Mouse (Mus musculus): ENCODE measurements around the gene Pias1. TPM values are rescaled to one million over a fixed set of nuclear protein-coding genes. Genes with fewer than 3 reads are reported as not detected.

Gene Pias1
- polyA plus RNA-seq, 1 experiment from 2014 or later: 55.6 TPM

GRCm38 (mm10) chr9:62934700-62935400 lies 52.9 kb downstream of the Pias1 start:
- WGBS: 64% methylated on average over 2 of the region's 2 CpGs
- Histone ChIP-seq H3K4me2 (no peak overlapping the region), H3K9ac (no peak overlapping the region)

GRCm38 (mm10) chr9:62932575-62933339 lies 55.0 kb downstream of the Pias1 start:
- Histone ChIP-seq H3K27me3 (no peaks in the 10 kb centered on the region), H3K36me3 (0 out of 2 replicates have a peak, but pooled peaks cover 3% of the 10 kb centered on the region), H3K4me1 (no peaks in the 10 kb centered on the region), H3K9ac (no peak overlapping the region), H3K27ac (no peak overlapping the region), H3K9me3 (no peaks in the 10 kb centered on the region), H3K4me2 (no peak overlapping the region), H3K4me3 (no peak overlapping the region)
- 84% methylated on average over 4 of the region's 4 CpGs for WGBS
- ATAC-seq (ENCODE audit: insufficient number of reproducible peaks, low FRiP score, low TSS enrichment, low read depth): no peak

More at GRCm38 (mm10) chr9:62934700-62935400, 52.9 kb downstream of the Pias1 start:
- no peak for ATAC-seq (ENCODE audit: insufficient number of reproducible peaks, low FRiP score, low TSS enrichment, low read depth)
- no peaks in the 10 kb centered on the region for H3K4me1 ChIP-seq
- no peak overlapping the region for H3K27ac ChIP-seq
- H3K4me3 ChIP-seq: no peak overlapping the region
- H3K27me3 ChIP-seq: no peaks in the 10 kb centered on the region
- no peaks in the 10 kb centered on the region for H3K9me3 ChIP-seq
- H3K36me3 ChIP-seq: no peaks in the 10 kb centered on the region

GRCm38 (mm10) chr9:62924886-62925610 lies 62.7 kb downstream of the Pias1 start:
- Histone ChIP-seq H3K27me3 (no peaks in the 10 kb centered on the region), H3K4me3 (no peak overlapping the region), H3K4me1 (no peaks in the 10 kb centered on the region), H3K4me2 (no peak overlapping the region), H3K36me3 (peaks cover 10% of the 10 kb centered on the region), H3K9me3 (no peaks in the 10 kb centered on the region), H3K27ac (no peak overlapping the region), H3K9ac (no peak overlapping the region)
- WGBS: 74% methylated on average over 2 of the region's 2 CpGs
- ATAC-seq (ENCODE audit: insufficient number of reproducible peaks, low FRiP score, low TSS enrichment, low read depth): no peak

- no peaks in the 10 kb centered on the region for H3K9me3 ChIP-seq
- no peak for ATAC-seq (ENCODE audit: insufficient number of reproducible peaks, low FRiP score, low TSS enrichment, low read depth)
- WGBS: 68% methylated on average over 2 of the region's 2 CpGs
- H3K9ac ChIP-seq: no peak overlapping the region
- H3K4me1 ChIP-seq: no peaks in the 10 kb centered on the region
- H3K4me2 ChIP-seq: no peak overlapping the region
- no peak overlapping the region for H3K27ac ChIP-seq
- H3K36me3 ChIP-seq: peaks cover 29% of the 10 kb centered on the region
- no peak overlapping the region for H3K4me3 ChIP-seq
- H3K27me3 ChIP-seq: no peaks in the 10 kb centered on the region
Observed at GRCm38 (mm10) chr9:62920877-62921276, 66.8 kb downstream of the Pias1 start.

GRCm38 (mm10) chr9:62917059-62917458 lies 70.7 kb downstream of the Pias1 start:
- Histone ChIP-seq H3K27ac (no peak overlapping the region), H3K4me1 (no peaks in the 10 kb centered on the region), H3K9ac (no peak overlapping the region), H3K4me3 (no peak overlapping the region), H3K4me2 (no peak overlapping the region), H3K9me3 (no peaks in the 10 kb centered on the region), H3K36me3 (peaks cover 43% of the 10 kb centered on the region), H3K27me3 (no peaks in the 10 kb centered on the region)
- WGBS: 100% methylated on average over 1 of the region's 1 CpGs
- ATAC-seq (ENCODE audit: insufficient number of reproducible peaks, low FRiP score, low TSS enrichment, low read depth): no peak

GRCm38 (mm10) chr9:62913390-62914069 lies 74.2 kb downstream of the Pias1 start:
- Histone ChIP-seq H3K9me3 (no peaks in the 10 kb centered on the region), H3K36me3 (peaks cover 54% of the 10 kb centered on the region), H3K4me2 (no peak overlapping the region), H3K9ac (no peak overlapping the region), H3K27ac (no peak overlapping the region), H3K4me3 (no peak overlapping the region), H3K27me3 (no peaks in the 10 kb centered on the region), H3K4me1 (no peaks in the 10 kb centered on the region)
- 80% methylated on average over 5 of the region's 5 CpGs for WGBS
- ATAC-seq (ENCODE audit: insufficient number of reproducible peaks, low FRiP score, low TSS enrichment, low read depth): no peak

GRCm38 (mm10) chr9:62905039-62905438 lies 82.7 kb downstream of the Pias1 start:
- Histone ChIP-seq H3K9ac (no peak overlapping the region), H3K4me2 (no peak overlapping the region), H3K36me3 (peaks cover 35% of the 10 kb centered on the region), H3K4me3 (no peak overlapping the region), H3K4me1 (no peaks in the 10 kb centered on the region), H3K27me3 (no peaks in the 10 kb centered on the region), H3K9me3 (no peaks in the 10 kb centered on the region), H3K27ac (no peak overlapping the region)
- 95% methylated on average over 8 of the region's 8 CpGs for WGBS
- no peak for ATAC-seq (ENCODE audit: insufficient number of reproducible peaks, low FRiP score, low TSS enrichment, low read depth)

GRCm38 (mm10) chr9:62903841-62904240 lies 83.9 kb downstream of the Pias1 start:
- H3K4me1 ChIP-seq: no peaks in the 10 kb centered on the region
- H3K27ac ChIP-seq: 0 out of 2 replicates have a peak overlapping the region, but pooled peaks have one; percentile 3
- no peak overlapping the region for H3K4me3 ChIP-seq
- H3K4me2 ChIP-seq: no peak overlapping the region
- H3K36me3 ChIP-seq: peaks cover 29% of the 10 kb centered on the region
- ATAC-seq (ENCODE audit: insufficient number of reproducible peaks, low FRiP score, low TSS enrichment, low read depth): no peak
- no peak overlapping the region for H3K9ac ChIP-seq
- 91% methylated on average over 2 of the region's 2 CpGs for WGBS
- no peaks in the 10 kb centered on the region for H3K27me3 ChIP-seq
- H3K9me3 ChIP-seq: no peaks in the 10 kb centered on the region

- WGBS: 94% methylated on average over 2 of the region's 2 CpGs
- Histone ChIP-seq H3K27ac (no peak overlapping the region), H3K9me3 (no peaks in the 10 kb centered on the region), H3K4me2 (no peak overlapping the region), H3K4me1 (no peaks in the 10 kb centered on the region), H3K36me3 (peaks cover 35% of the 10 kb centered on the region), H3K9ac (no peak overlapping the region), H3K4me3 (no peak overlapping the region), H3K27me3 (no peaks in the 10 kb centered on the region)
- no peak for ATAC-seq (ENCODE audit: insufficient number of reproducible peaks, low FRiP score, low TSS enrichment, low read depth)
Observed at GRCm38 (mm10) chr9:62901736-62902135, 86.0 kb downstream of the Pias1 start.

GRCm38 (mm10) chr9:62894486-62894885 lies 93.2 kb downstream of the Pias1 start:
- Histone ChIP-seq H3K4me1 (no peaks in the 10 kb centered on the region), H3K36me3 (peaks cover 54% of the 10 kb centered on the region), H3K9ac (no peak overlapping the region), H3K27me3 (no peaks in the 10 kb centered on the region), H3K9me3 (no peaks in the 10 kb centered on the region), H3K4me2 (no peak overlapping the region), H3K27ac (no peak overlapping the region), H3K4me3 (no peak overlapping the region)
- WGBS: 82% methylated on average over 1 of the region's 1 CpGs
- no peak for ATAC-seq (ENCODE audit: insufficient number of reproducible peaks, low FRiP score, low TSS enrichment, low read depth)

- Histone ChIP-seq H3K27ac (0 out of 2 replicates have a peak overlapping the region, but pooled peaks have one; percentile 5), H3K4me3 (no peak overlapping the region), H3K4me1 (peaks cover 5% of the 10 kb centered on the region; the same call in 1 of the 2 replicates), H3K9me3 (no peaks in the 10 kb centered on the region), H3K9ac (no peak overlapping the region), H3K27me3 (no peaks in the 10 kb centered on the region), H3K4me2 (no peak overlapping the region), H3K36me3 (peaks cover 47% of the 10 kb centered on the region)
- WGBS: 76% methylated on average over 12 of the region's 12 CpGs
- no peak for ATAC-seq (ENCODE audit: insufficient number of reproducible peaks, low FRiP score, low TSS enrichment, low read depth)
Observed at GRCm38 (mm10) chr9:62881871-62882270, 105.9 kb downstream of the Pias1 start.
